Mouse (Mus musculus): Measurements from ENCODE around the gene Wscd1. TPM values are rescaled to one million over a fixed set of nuclear protein-coding genes. Genes with fewer than 3 reads are reported as not detected.

Gene Wscd1
- total RNA-seq (2021): 10 to 100 TPM; 56.4 to 63.6 TPM
- long read RNA-seq, experiment 1, transcript Wscd1-203 (9 exons, 2,866 nt): major isoform, 52 of 68 reads
- long read RNA-seq, experiment 1, partial matches to known transcripts: 9 of 68 reads
- long read RNA-seq, experiment 1, other reads (novel, unspliced or antisense): 5 of 68 reads
- long read RNA-seq, experiment 2, transcript Wscd1-203 (9 exons, 2,866 nt): major isoform, 28 of 44 reads
- long read RNA-seq, experiment 2, partial matches to known transcripts: 7 of 44 reads
- long read RNA-seq, experiment 2, other reads (novel, unspliced or antisense): 8 of 44 reads

DNA sequence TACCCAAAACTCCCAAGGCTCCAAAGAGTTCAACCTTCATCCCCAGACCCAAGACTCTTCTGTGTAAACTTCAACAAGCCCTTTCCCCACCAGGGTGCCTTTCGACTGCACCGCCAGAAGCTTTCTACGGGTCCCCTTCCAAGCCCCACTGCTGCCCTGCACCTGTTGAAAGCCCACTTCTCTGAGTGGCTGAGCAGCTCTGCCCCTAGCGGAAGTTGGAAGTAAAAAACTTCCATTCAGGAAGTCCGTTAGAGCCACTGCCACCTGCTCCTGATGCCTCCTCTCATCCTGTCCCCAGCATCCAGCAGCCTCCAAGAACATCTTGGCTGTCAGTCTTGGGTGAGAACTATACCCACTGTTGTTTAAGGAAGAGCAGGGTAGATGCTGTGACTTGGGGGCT lies at the start of gene Wscd1:
Gene Wscd1 (plus strand): TSS at position 250 of the 400 bp plus-strand sequence.
- peak in 1 of 2 experiments; percentile 34 for DNase-seq (ENCODE audit: low spot score in 2 of 2)

GRCm38 (mm10) chr11:71728066-71728465 lies 21.7 kb upstream of the Wscd1 start:
- DNase-seq (ENCODE audit: low spot score in 2 of 2): no peak

DNA sequence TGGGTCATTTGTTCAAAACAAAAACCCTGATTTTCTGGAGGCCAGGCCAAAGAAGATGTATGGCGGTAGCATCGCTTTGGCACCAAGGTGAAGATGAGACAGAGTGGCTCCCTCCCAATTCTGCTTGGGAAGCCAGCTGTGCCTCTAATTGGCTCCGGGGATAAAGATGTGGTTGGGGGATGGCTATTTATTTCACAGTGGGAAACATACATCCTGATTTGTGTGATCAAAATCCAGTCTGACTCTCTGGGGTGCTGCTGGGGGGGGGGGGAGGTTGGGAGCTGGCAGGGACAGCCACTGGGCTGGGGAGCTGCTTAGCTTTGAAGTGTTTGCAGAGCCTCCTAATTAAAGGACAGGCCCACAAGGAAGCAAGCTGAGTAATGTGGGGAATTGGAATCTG lies 20.4 kb upstream of the Wscd1 start:
- no peak for DNase-seq (ENCODE audit: low spot score in 2 of 2)

DNA sequence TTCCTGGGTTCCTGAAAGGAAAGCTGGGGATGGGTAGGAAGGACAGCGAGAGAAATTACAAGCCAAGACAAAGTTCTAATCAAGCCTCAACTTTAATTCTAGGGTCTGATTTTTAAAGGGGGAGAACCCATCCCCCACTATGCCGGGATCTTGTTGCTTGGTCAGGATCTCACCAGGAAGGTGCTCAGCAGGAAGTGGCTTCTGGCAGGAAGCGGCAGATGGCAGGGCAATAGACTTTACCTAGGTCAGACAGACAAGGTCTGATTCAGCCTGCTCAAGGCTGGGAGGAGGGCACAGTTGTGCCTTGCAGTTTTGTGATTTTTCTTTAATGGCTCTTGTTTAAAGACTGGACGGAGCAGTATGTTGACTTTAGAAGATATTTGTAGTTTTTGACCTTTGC lies 15.9 kb upstream of the Wscd1 start:
- DNase-seq (ENCODE audit: low spot score in 2 of 2): no peak

GRCm38 (mm10) chr11:71737106-71737505 lies 12.6 kb upstream of the Wscd1 start:
- DNase-seq (ENCODE audit: low spot score in 2 of 2): no peak

DNA sequence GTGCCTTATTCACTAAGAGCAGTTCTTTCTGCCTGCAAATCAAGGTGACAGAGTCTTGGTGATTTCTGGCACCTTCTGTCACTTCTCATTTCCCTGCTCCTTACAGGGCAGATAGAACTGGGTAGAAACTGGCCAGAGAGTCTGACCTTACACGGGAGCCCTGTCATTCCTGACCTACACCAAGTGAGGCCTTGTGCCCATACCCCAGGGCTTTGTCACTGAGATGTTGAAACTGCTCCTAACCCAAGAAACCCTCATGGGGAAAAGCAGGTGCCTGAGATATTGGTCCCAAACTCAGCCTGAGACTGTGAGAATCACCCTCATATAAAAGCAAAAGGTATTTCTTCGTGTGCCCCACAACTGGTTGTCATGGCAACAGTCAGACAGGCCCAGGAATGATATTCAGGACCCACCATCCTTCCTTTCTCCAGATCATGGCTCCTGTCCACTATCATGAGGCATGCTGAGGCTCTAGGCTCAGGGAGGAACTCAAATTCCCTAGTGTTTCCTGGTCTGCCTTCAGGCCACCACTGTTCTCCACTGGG lies 11.1 kb upstream of the Wscd1 start:
- DNase-seq (ENCODE audit: low spot score in 2 of 2): no peak

GRCm38 (mm10) chr11:71745875-71746274 lies 3.8 kb upstream of the Wscd1 start:
- DNase-seq (ENCODE audit: low spot score in 2 of 2): peak; percentile 41 to 42

DNA sequence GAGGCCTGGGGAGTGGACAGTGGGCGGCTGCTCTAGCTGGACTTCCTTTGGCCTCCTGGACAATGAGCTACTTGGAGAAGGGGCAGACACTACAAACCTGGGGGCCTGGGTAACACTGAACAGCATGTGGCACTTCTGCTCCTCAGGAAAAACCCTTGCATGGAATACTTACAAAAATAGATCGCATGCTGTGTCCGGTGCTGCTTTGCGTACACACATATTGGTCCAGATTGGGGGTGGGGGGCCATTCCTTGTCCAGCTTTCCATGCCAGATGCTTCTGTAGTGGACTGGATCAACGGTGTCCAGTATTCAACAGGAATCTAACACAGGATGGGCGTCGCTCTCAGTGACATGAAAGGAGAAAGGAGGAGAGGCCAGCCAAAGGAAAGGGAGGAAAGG lies 2.0 kb upstream of the Wscd1 start:
- no peak for DNase-seq (ENCODE audit: low spot score in 2 of 2)

DNA sequence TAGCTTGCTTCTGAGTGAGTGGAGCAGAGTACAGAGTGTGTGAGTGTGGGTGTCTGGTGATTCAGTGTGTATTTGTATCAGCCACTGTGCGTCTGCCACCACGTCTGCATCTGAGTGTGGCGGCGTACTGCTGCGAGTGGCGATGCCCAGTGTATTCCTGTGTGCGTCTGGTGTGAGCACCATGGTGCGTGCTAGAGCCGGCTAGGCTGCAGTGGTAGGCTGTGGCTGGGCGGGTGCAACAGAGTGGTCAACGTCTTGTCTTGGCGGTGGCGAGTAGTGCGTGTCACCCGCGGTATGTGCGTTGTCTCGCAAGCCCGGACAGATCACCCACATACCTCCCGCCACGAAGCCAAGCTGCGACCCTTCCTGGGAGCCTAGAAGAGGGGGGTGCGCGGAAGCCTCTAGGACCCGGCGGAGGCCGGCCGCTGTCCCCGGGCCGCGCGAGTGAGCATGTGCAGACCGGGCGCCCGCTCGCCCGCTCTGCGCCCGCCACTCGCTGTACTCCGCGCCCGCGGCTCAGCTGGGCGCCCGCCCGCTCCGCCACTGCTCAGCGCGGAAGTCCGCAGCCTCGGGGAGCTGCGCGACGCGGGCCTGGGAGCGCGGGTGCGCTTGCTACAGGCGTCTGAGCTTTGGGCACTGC lies 934 bp downstream of the Wscd1 start:
- peak; percentile 60 to 76 for DNase-seq (ENCODE audit: low spot score in 2 of 2)

DNA sequence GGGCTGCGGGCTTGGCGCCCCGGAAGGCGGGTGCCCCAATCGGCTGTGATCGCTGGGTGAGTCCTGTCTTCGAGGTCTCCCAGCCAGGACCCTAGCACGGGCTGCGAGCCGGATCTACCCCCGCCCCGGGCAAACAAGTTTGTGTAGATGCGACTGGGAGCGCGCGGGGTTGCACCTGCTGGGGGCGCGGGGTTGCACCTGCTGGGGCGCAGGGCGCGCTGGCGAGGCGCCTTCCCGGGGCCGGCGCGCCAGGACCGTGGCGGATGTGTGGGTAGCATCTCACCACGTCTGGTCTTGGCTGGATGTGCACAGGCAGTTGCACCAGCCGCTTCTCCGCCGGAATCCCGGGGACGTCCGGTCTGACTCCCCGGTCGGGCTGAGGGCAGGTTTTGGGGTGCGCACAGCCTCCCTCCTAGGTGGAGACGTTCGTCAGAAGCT lies 1.5 kb downstream of the Wscd1 start:
- DNase-seq (ENCODE audit: low spot score in 2 of 2): peak in 1 of 2 experiments; percentile 33

DNA sequence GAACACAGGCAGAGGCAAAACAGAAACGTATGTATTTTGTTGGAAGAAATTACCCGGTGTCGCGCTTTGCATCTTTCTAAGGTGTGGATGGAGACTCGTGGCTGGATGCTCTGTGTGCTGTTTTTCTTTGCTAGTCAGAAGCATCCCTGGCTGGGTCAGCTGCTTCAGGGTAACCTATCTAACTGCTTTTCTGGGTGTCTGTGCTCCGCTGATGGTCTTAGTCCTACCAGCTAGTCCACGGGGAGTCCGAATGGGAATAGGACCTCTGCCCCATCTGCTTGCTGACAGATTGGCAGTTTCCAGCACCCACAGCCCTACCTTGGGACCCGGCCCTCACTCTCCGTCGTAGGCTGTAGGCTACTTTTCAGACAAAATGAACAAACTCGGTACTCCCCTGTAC lies 2.0 kb downstream of the Wscd1 start:
- peak in 1 of 2 experiments; percentile 6 for DNase-seq (ENCODE audit: low spot score in 2 of 2)

DNA sequence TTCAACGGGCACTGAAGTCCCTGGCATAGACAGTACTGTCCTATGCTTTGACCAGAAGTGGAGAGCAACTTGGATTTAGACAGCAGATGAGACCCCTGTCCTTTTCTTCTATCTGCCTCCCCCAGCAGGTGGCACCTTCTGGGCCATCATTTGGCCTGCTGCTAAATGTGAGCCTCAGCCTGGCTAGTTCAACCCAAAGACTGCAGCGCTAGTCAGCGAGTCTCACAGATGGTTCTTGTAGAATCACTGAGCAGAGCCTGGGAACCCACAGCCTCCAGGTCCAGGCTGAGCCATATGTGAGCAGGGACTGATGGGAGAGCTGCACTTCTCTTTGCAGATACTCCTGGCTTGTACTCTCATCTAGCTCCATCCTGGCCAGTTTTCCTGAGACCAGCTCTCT lies 2.9 kb downstream of the Wscd1 start:
- DNase-seq (ENCODE audit: low spot score in 2 of 2): peak in 1 of 2 experiments; percentile 12

DNA sequence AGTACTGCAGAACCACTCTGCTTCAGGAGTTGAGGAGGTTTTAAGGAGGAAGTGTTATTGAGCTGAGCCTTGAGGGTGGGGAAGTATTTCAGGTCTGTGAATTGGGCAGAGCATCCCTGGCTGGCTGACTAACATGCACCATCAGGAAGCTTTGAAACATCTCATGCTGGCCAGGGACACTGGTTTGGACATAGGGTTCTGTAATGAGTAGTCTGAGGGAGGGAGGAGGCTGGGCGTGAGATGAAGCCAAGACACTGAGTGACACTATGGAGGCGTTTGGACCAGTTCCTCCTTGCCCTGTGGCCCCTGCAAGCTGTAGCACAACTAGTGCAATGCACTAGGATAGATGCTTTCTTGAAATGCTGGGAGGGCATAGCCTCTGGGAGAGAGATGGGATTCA lies 5.4 kb downstream of the Wscd1 start:
- DNase-seq (ENCODE audit: low spot score in 2 of 2): no peak

DNA sequence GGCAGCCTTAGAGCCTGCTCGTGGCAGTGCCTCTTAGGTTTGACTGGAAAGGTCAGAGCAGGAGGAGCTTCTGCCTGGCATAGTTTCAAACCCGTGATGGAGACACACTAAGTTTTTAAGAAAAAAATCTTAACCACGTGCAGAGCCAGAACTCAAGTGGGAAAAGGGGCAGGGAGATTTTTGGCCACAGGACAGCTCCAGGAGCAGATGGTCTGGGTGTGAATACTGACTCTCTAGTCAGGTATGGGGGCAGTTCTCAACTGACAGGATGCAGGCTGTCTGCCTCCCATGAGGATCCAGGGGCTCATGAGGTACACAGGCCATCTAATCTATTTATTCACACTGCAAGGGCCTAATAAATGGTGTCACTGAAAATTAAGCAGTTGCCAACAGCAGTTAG lies 6.6 kb downstream of the Wscd1 start:
- no peak for DNase-seq (ENCODE audit: low spot score in 2 of 2)

DNA sequence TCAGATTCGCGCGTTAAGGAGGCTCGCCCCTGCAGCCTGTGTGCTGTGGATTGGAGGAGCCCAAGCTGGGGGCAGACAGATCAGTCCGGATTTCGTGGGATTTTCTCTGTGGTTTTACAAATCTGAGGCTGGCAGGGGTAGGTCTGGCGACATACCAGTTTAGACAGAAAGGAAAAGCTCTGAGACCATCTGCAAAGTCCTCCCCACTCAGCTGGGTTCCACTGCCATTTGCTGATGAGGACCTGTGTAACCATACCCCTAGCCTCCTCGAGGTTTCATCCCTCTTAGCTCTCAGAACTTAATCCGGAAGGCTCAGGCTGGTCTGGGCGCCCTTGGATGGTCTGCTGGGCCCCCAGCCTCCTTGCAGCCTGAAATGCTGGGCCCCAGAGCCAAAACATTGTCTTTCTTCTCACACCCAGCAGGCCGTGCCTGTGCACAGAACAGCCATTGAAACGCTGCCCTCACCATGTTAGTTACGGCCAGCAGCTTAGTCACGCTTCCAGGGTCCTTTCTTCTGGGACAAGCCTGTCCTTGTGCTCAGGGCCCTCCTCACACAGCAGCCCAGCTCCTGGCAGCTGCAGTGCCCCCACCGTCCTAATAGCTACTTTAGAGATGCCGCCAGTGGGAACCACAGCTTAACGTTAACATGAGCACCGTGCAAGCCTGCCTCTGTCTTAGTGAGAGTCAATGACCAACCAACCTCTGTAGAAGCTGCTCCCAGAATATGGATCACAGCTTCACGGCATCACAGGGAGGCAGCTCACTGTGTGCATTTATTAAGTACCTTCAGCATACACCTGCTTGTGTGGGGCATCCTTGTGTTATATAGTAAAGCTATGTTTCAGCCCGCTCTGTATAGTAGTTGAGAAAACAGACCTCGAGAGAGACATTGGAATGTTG lies 8.7 kb downstream of the Wscd1 start:
- peak; percentile 47 to 52 for DNase-seq (ENCODE audit: low spot score in 2 of 2)

GRCm38 (mm10) chr11:71760991-71761390 lies 11.3 kb downstream of the Wscd1 start:
- DNase-seq (ENCODE audit: low spot score in 2 of 2): no peak

GRCm38 (mm10) chr11:71763154-71763553 lies 13.4 kb downstream of the Wscd1 start:
- DNase-seq (ENCODE audit: low spot score in 2 of 2): peak in 1 of 2 experiments; percentile 44

DNA sequence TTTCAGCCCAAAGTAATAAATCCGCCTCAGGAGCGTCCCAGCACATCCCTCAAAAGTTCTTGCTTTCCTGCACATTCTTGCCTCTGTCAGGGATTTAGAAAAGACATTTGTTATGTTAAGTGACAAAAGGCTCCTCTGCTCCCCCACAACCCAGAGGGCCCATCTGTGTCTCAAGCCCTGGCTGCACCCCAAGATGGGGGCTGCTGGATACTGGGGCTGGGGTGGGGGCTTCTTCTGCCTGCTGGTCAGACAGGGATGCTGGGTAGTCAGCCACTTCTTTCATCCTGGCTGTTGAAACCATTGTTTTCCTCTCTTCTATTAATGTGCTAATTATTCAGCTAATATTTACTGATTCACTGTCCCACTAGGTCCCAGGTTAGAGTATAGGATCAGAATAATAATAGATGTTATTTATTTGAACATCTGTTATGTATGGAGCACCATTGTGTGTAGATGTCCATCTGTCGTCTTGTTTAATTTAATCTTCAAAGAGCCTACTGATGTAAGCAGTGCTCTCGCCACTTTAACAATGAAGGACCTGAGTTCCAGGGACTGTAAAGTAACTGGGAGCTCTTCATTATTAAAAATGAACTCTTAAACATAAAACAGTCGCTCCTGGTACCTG lies 14.0 kb downstream of the Wscd1 start:
- no peak for DNase-seq (ENCODE audit: low spot score in 2 of 2)

DNA sequence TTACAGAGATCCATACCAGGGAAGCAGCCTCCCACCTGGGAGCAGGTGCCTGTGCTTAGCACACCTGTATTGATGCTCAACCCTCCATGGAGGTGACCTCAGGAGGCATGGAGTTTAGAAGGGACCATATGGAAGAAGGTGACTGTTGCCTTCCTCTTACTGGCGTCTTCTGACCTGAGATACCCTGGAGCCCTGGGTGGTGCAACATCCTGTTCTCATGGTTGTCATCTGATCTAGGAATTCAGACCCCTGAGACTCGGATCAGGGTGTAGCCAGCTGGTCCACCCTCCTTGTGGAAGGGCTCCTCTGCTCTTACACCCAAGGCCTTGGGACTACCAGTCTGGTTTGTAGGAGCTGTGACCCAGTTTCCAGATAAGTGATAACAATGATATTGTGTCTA lies 15.0 kb downstream of the Wscd1 start:
- DNase-seq (ENCODE audit: low spot score in 2 of 2): no peak

DNA sequence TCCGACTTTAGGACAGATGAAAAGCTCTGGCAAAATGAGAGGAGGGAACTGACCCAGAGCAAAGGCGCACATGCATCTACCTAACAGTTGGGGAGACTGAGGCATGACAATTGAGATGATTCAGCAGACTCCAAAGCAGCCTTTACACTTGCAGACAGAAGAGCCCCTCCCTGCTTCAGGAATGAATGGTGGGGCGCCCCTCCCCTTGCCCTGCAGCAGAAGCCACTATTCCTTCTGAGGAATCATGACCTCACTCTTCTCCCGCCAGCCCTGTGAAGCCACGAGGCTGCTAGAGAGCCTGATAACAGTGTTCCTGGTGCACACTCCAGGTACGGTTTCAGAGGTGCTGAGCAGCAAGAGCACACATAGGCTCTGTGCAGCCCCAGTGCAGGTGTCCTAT lies 15.6 kb downstream of the Wscd1 start:
- DNase-seq (ENCODE audit: low spot score in 2 of 2): no peak

- DNase-seq (ENCODE audit: low spot score in 2 of 2): no peak
These were observed 16.7 kb downstream of the Wscd1 start for GRCm38 (mm10) chr11:71766380-71766779.

Data from left cerebral cortex, adult 18-20 months (tissue).